Mouse (Mus musculus) CH12.LX (cell line): Measurements from ENCODE around the gene Atxn7l1. TPM values are rescaled to one million over a fixed set of nuclear protein-coding genes. Genes with fewer than 3 reads are reported as not detected.

Experiments used
- DNase-seq: peaks from one replicate; pipeline ENCODE4 v3.0.0-alpha.2; 2013; ENCODE audit errors: extremely low read depth
- H3K27ac ChIP-seq: 2 replicates; pipeline ENCODE4 v1.5.1; 2012; ENCODE audit warnings: low read depth, mild to moderate bottlenecking, control low read depth, moderate library complexity; ENCODE audit not compliant: insufficient read depth
- H3K27me3 ChIP-seq: replicated peaks from 2 replicates; pipeline ENCODE3; 2012; ENCODE audit warnings: inconsistent platforms
- H3K36me3 ChIP-seq, 2 experiments: replicated peaks in 1 of 2; 2 replicates each; pipeline versions ENCODE3 to v1.6.1; 2012; ENCODE audit warnings: inconsistent platforms in 1 of 2, low read length in 1 of 2, mild to moderate bottlenecking in 1 of 2, mixed read lengths in 1 of 2, moderate library complexity in 1 of 2; ENCODE audit not compliant: control insufficient read depth in 1 of 2, insufficient read depth in 1 of 2
- H3K4me1 ChIP-seq, 2 experiments: 2 replicates each; pipeline ENCODE4 v1.6.1; 2012; ENCODE audit warnings: inconsistent platforms in 1 of 2, moderate library complexity in 1 of 2; ENCODE audit not compliant: insufficient read depth in 2 of 2, control insufficient read depth in 1 of 2
- H3K4me2 ChIP-seq: 2 replicates; pipeline ENCODE4 v1.6.1; 2012; ENCODE audit warnings: low read depth, mild to moderate bottlenecking, control low read depth; ENCODE audit not compliant: poor library complexity, insufficient read depth, severe bottlenecking
- H3K4me3 ChIP-seq, 3 experiments: fragments of 150-350 bp in 1 of 3; sonication (generic) in 1 of 3; replicated peaks in 1 of 3; 2 replicates each; pipeline versions ENCODE3 to v1.5.1; 2011 to 2012; ENCODE audit warnings: low read depth in 2 of 3, low read length in 2 of 3, mild to moderate bottlenecking in 2 of 3, moderate library complexity in 2 of 3, control low read depth in 1 of 3, improper control_type of control experiment in 1 of 3, inconsistent platforms in 1 of 3, mixed read lengths in 1 of 3; ENCODE audit not compliant: poor library complexity in 1 of 3
- H3K79me2 ChIP-seq: replicated peaks from 2 replicates; pipeline ENCODE4 v1.6.1; 2012; ENCODE audit warnings: mild to moderate bottlenecking, moderate library complexity; ENCODE audit not compliant: control insufficient read depth, poor library complexity, insufficient read depth, severe bottlenecking; ENCODE audit errors: extremely low read depth
- H3K9ac ChIP-seq: 2 replicates; pipeline ENCODE4 v1.6.1; 2012; ENCODE audit warnings: low read depth, mild to moderate bottlenecking, control low read depth, moderate library complexity; ENCODE audit not compliant: insufficient read depth
- H3K9me3 ChIP-seq: replicated peaks from 2 replicates; pipeline ENCODE3; 2012; ENCODE audit warnings: low read length, inconsistent platforms, mixed read lengths
- BHLHE40 ChIP-seq: IDR thresholded peaks from 2 replicates; pipeline ENCODE4 v1.6.1; 2011; ENCODE audit warnings: mild to moderate bottlenecking, low read depth, low read length, improper control_type of control experiment
- CHD1 ChIP-seq: IDR thresholded peaks from 2 replicates; pipeline ENCODE4 v1.6.1; 2012; ENCODE audit warnings: low read depth, low read length, improper control_type of control experiment, inconsistent platforms
- CHD2 ChIP-seq: IDR thresholded peaks from 2 replicates; pipeline ENCODE4 v1.6.1; 2011; ENCODE audit warnings: low read length, improper control_type of control experiment
- CTCF ChIP-seq, 2 experiments: IDR thresholded peaks in 1 of 2; conservative IDR thresholded peaks in 1 of 2; 2 replicates each; pipeline ENCODE4 v1.5.1; 2011 to 2012; ENCODE audit warnings: low read depth in 2 of 2, low read length in 2 of 2, improper control_type of control experiment in 1 of 2, inconsistent platforms in 1 of 2, mild to moderate bottlenecking in 1 of 2, moderate library complexity in 1 of 2
- E2F4 ChIP-seq: IDR thresholded peaks from 2 replicates; pipeline ENCODE4 v1.6.1; 2011; ENCODE audit warnings: low read depth, low read length, improper control_type of control experiment; ENCODE audit not compliant: insufficient replicate concordance
- GABPA ChIP-seq: IDR thresholded peaks from 2 replicates; pipeline ENCODE4 v1.6.1; 2012; ENCODE audit warnings: low read depth, low read length, improper control_type of control experiment, inconsistent platforms; ENCODE audit not compliant: insufficient replicate concordance
- HCFC1 ChIP-seq: IDR thresholded peaks from 2 replicates; pipeline ENCODE4 v1.6.1; 2012; ENCODE audit warnings: low read depth, mild to moderate bottlenecking, inconsistent platforms, low read length, improper control_type of control experiment
- JUN ChIP-seq: IDR thresholded peaks from 2 replicates; pipeline ENCODE4 v1.6.1; 2011; ENCODE audit warnings: low read depth, mild to moderate bottlenecking, low read length, improper control_type of control experiment, moderate library complexity; ENCODE audit not compliant: insufficient read depth
- JUND ChIP-seq: conservative IDR thresholded peaks from 2 replicates; pipeline ENCODE4 v1.6.1; 2011; ENCODE audit warnings: low read depth, low read length, improper control_type of control experiment
- KAT2A ChIP-seq: IDR thresholded peaks from 2 replicates; pipeline ENCODE4 v1.6.1; 2012; ENCODE audit warnings: low read length, improper control_type of control experiment, inconsistent platforms; ENCODE audit not compliant: insufficient replicate concordance
- MAX ChIP-seq: IDR thresholded peaks from 2 replicates; pipeline ENCODE4 v1.6.1; 2011; ENCODE audit warnings: low read length, improper control_type of control experiment
- MAZ ChIP-seq: IDR thresholded peaks from 2 replicates; pipeline ENCODE4 v1.6.1; 2012; ENCODE audit warnings: low read depth, mild to moderate bottlenecking, inconsistent platforms, low read length, improper control_type of control experiment, moderate library complexity
- MXI1 ChIP-seq: IDR thresholded peaks from 2 replicates; pipeline ENCODE4 v1.6.1; 2011; ENCODE audit warnings: mild to moderate bottlenecking, low read depth, low read length, improper control_type of control experiment
- MYC ChIP-seq: IDR thresholded peaks from 2 replicates; pipeline ENCODE4 v1.6.1; 2011; ENCODE audit warnings: low read depth, mild to moderate bottlenecking, improper control_type of control experiment, low read length
- NELFE ChIP-seq: IDR thresholded peaks from 2 replicates; pipeline ENCODE4 v1.6.1; 2011; ENCODE audit warnings: low read depth, low read length, improper control_type of control experiment
- NRF1 ChIP-seq: IDR thresholded peaks from 2 replicates; pipeline ENCODE4 v1.6.1; 2014; ENCODE audit warnings: low read depth, mild to moderate bottlenecking, inconsistent platforms, low read length, improper control_type of control experiment, moderate library complexity
- POLR2AphosphoS2 ChIP-seq: IDR thresholded peaks from 2 replicates; pipeline ENCODE4 v1.6.1; 2011; ENCODE audit warnings: low read depth, low read length, improper control_type of control experiment
- RAD21 ChIP-seq: IDR thresholded peaks from 2 replicates; pipeline ENCODE4 v1.6.1; 2011; ENCODE audit warnings: low read depth, mild to moderate bottlenecking, low read length, improper control_type of control experiment, moderate library complexity
- SIN3A ChIP-seq: IDR thresholded peaks from 2 replicates; pipeline ENCODE4 v1.6.1; 2012; ENCODE audit warnings: low read length, improper control_type of control experiment, inconsistent platforms
- SMC3 ChIP-seq: IDR thresholded peaks from 2 replicates; pipeline ENCODE4 v1.6.1; 2011; ENCODE audit warnings: low read depth, low read length, improper control_type of control experiment
- TCF12 ChIP-seq: IDR thresholded peaks from 2 replicates; pipeline ENCODE4 v1.6.1; 2014; ENCODE audit warnings: low read depth, mild to moderate bottlenecking, inconsistent platforms, low read length, improper control_type of control experiment
- ZC3H11A ChIP-seq: IDR thresholded peaks from 2 replicates; pipeline ENCODE4 v1.6.1; 2012; ENCODE audit warnings: low read depth, mild to moderate bottlenecking, inconsistent platforms, low read length, improper control_type of control experiment
- ZNF384 ChIP-seq: IDR thresholded peaks from 2 replicates; pipeline ENCODE4 v1.6.1; 2012; ENCODE audit warnings: low read depth, low read length, improper control_type of control experiment, inconsistent platforms
- dilution Hi-C: fragments of 300-500 bp; cut with MboI; formaldehyde crosslinking; loops from 2 replicates; pipeline ENCODE4 v1.14.3; 2020; ENCODE audit warnings: low sequenced_read_pairs; ENCODE audit not compliant: extremely low pct_unique_long_range_greater_than_20kb, extremely low pct_ligation_motif_present
- in situ Hi-C: fragments of 300-500 bp; cut with MboI; formaldehyde crosslinking; loops from 3 replicates; pipeline ENCODE4 v1.14.3; 2019; ENCODE audit warnings: low sequenced_read_pairs, low pct_ligation_motif_present, low pct_unique_long_range_greater_than_20kb, mixed read lengths
- polyA plus RNA-seq: library from polyadenylated mRNA; unstranded; fragments of >175 nt; gene quantifications from 2 replicates; pipeline ENCODE4 v1.2.1, GENCODE M21; 2012; ENCODE audit warnings: low read depth; ENCODE audit not compliant: insufficient read length
- total RNA-seq, 2 experiments: library from RNA; depleted of rRNA; stranded (reverse); fragments of 300-350 nt in 1 of 2; fragments of >200 nt in 1 of 2; gene quantifications; 2 replicates each; pipeline ENCODE4 v1.2.3; 2012 to 2014

Gene Atxn7l1
- total and polyA plus RNA-seq, 3 experiments, result 8.6 to 55.7 (median 9.0) TPM

GRCm38 (mm10) chr12:33333914-33334313, 186.4 kb downstream of the Atxn7l1 start:
- DNase-seq, result peak; percentile 77
- H3K9ac ChIP-seq, result no peak overlapping the region
- in situ Hi-C loops, result loop anchor here (25.0 kb wide), 1 partner anchor 297 kb away; no protein-coding TSS in a partner anchor
- TF ChIP-seq SMC3 (peak; percentile 93), MAX (no peak), JUND (no peak), JUN (no peak), SIN3A (no peak), MYC (no peak), KAT2A (no peak), MXI1 (no peak), CHD1 (no peak), CTCF (conservative IDR thresholded peaks at IDR 0.05 in 1 of 2, IDR thresholded peaks at IDR 0.05 in 1 of 2; ENCODE audit: low read depth in 2 of 2, low read length in 2 of 2) (peak; percentile 92 to 97), RAD21 (peak; percentile 88), NRF1 (no peak), ZC3H11A (peak; percentile 52)
- H3K27me3 ChIP-seq, result no peaks in the 10 kb centered on the region
- dilution Hi-C loops, result no loop called here
- H3K4me3 ChIP-seq, result no peak overlapping the region
- H3K36me3 ChIP-seq, result peaks cover 46 to 95% of the 10 kb centered on the region in 2 experiments
- H3K79me2 ChIP-seq, result no peaks in the 10 kb centered on the region
- H3K9me3 ChIP-seq, result no peaks in the 10 kb centered on the region
- H3K4me2 ChIP-seq, result no peak overlapping the region
- H3K4me1 ChIP-seq, result peaks cover 4 to 5% of the 10 kb centered on the region in 2 experiments; a peak in 2 of 4 replicates
- no peak overlapping the region for H3K27ac ChIP-seq

- in situ Hi-C loops, result loop anchor here (25.0 kb wide), 1 partner anchor 297 kb away; no protein-coding TSS in a partner anchor
- no peaks in the 10 kb centered on the region for H3K27me3 ChIP-seq
- dilution Hi-C loops, result no loop called here
- peaks cover 42 to 94% of the 10 kb centered on the region in 2 experiments for H3K36me3 ChIP-seq
- no peak for DNase-seq
- no peaks in the 10 kb centered on the region for H3K9me3 ChIP-seq
- H3K79me2 ChIP-seq, result no peaks in the 10 kb centered on the region
- no peak overlapping the region for H3K9ac ChIP-seq
- peaks cover 4 to 5% of the 10 kb centered on the region in 2 experiments; a peak in 2 of 4 replicates for H3K4me1 ChIP-seq
- no peak for TF ChIP-seq MXI1
- no peak for TF ChIP-seq CHD1
- TF ChIP-seq NRF1, result no peak
- TF ChIP-seq POLR2AphosphoS2, result no peak
- no peak for TF ChIP-seq HCFC1
- TF ChIP-seq BHLHE40, result no peak
- no peak for TF ChIP-seq NELFE
- no peak for TF ChIP-seq ZNF384
- TF ChIP-seq CHD2, result no peak
- TF ChIP-seq MAX, result no peak
- no peak for TF ChIP-seq MAZ
- TF ChIP-seq E2F4, result no peak
- TF ChIP-seq GABPA, result no peak
- TF ChIP-seq TCF12, result no peak
- no peak overlapping the region for H3K27ac ChIP-seq
- no peak overlapping the region for H3K4me2 ChIP-seq
- no peak overlapping the region for H3K4me3 ChIP-seq
These were observed 187.0 kb downstream of the Atxn7l1 start for GRCm38 (mm10) chr12:33334511-33334910.
